Mouse (Mus musculus): ENCODE measurements around the gene BC024978. TPM values are rescaled to one million over a fixed set of nuclear protein-coding genes. Genes with fewer than 3 reads are reported as not detected.
A peak's percentile ranks its signal among the peaks of the same experiment; 100 is the strongest.

BC024978 gene
- polyA plus RNA-seq, 2 experiments, result 3.6 to 12.9 TPM

GRCm38 (mm10) chr7:27159882-27160281 is 35.7 kb upstream of the BC024978 start:
- Histone ChIP-seq H3K4me1 (ENCODE audit: control insufficient read depth, insufficient read depth, low read length) (peaks cover 21% of the 10 kb centered on the region), H3K4me3 (replicated peaks; ENCODE audit: low read length) (no peak overlapping the region), H3K9me3 (ENCODE audit: control insufficient read depth, low read length) (no peaks in the 10 kb centered on the region), H3K27me3 (ENCODE audit: control insufficient read depth, insufficient read depth, low read length) (no peaks in the 10 kb centered on the region), H3K4me2 (replicated peaks; ENCODE audit: low read depth, low read length, severe bottlenecking) (no peak overlapping the region), H3K27ac (replicated peaks; ENCODE audit: low read depth, low read length) (no peak overlapping the region), H3K36me3 (ENCODE audit: control insufficient read depth, insufficient read depth, low read length) (peaks cover 70% of the 10 kb centered on the region), H3K9ac (ENCODE audit: low read depth, low read length, severe bottlenecking) (no peak overlapping the region)
- ATAC-seq (ENCODE audit: low FRiP score, low read depth) (peak; percentile 87), DNase-seq (ENCODE audit: low spot score) (peak; percentile 77)
- no peak for TF ChIP-seq POLR2A (IDR thresholded peaks at IDR 0.05; ENCODE audit: borderline replicate concordance, extremely low read depth, insufficient read depth, insufficient read length)
- 12% methylated on average over 8 of the region's 8 CpGs for WGBS

- H3K27ac ChIP-seq (replicated peaks; ENCODE audit: low read depth, low read length), result no peak overlapping the region
- 82% methylated on average over 3 of the region's 3 CpGs for WGBS
- no peak for ATAC-seq (ENCODE audit: low FRiP score, low read depth)
- H3K4me3 ChIP-seq (replicated peaks; ENCODE audit: low read length), result no peak overlapping the region
- no peaks in the 10 kb centered on the region for H3K9me3 ChIP-seq (ENCODE audit: control insufficient read depth, low read length)
- H3K36me3 ChIP-seq (ENCODE audit: control insufficient read depth, insufficient read depth, low read length), result peaks cover 73% of the 10 kb centered on the region
- H3K9ac ChIP-seq (ENCODE audit: low read depth, low read length, severe bottlenecking), result no peak overlapping the region
- H3K4me1 ChIP-seq (ENCODE audit: control insufficient read depth, insufficient read depth, low read length), result peaks cover 29% of the 10 kb centered on the region
- no peaks in the 10 kb centered on the region for H3K27me3 ChIP-seq (ENCODE audit: control insufficient read depth, insufficient read depth, low read length)
- DNase-seq (ENCODE audit: low spot score), result no peak
- no peak for TF ChIP-seq POLR2A (IDR thresholded peaks at IDR 0.05; ENCODE audit: borderline replicate concordance, extremely low read depth, insufficient read depth, insufficient read length)
- H3K4me2 ChIP-seq (replicated peaks; ENCODE audit: low read depth, low read length, severe bottlenecking), result no peak overlapping the region
These were observed 34.7 kb upstream of the BC024978 start for GRCm38 (mm10) chr7:27160921-27161320.

- H3K4me1 ChIP-seq (ENCODE audit: control insufficient read depth, insufficient read depth, low read length), result peaks cover 29% of the 10 kb centered on the region
- H3K27me3 ChIP-seq (ENCODE audit: control insufficient read depth, insufficient read depth, low read length), result no peaks in the 10 kb centered on the region
- H3K9me3 ChIP-seq (ENCODE audit: control insufficient read depth, low read length), result no peaks in the 10 kb centered on the region
- no peak for DNase-seq (ENCODE audit: low spot score)
- no peak for TF ChIP-seq POLR2A (IDR thresholded peaks at IDR 0.05; ENCODE audit: borderline replicate concordance, extremely low read depth, insufficient read depth, insufficient read length)
- ATAC-seq (ENCODE audit: low FRiP score, low read depth), result no peak
- WGBS, result 79% methylated on average over 4 of the region's 4 CpGs
- no peak overlapping the region for H3K27ac ChIP-seq (replicated peaks; ENCODE audit: low read depth, low read length)
- peaks cover 68% of the 10 kb centered on the region for H3K36me3 ChIP-seq (ENCODE audit: control insufficient read depth, insufficient read depth, low read length)
- H3K4me2 ChIP-seq (replicated peaks; ENCODE audit: low read depth, low read length, severe bottlenecking), result no peak overlapping the region
- H3K4me3 ChIP-seq (replicated peaks; ENCODE audit: low read length), result no peak overlapping the region
- no peak overlapping the region for H3K9ac ChIP-seq (ENCODE audit: low read depth, low read length, severe bottlenecking)
These were observed 33.8 kb upstream of the BC024978 start for GRCm38 (mm10) chr7:27161744-27162143.

- 81% methylated on average over 5 of the region's 5 CpGs for WGBS
- H3K36me3 ChIP-seq (ENCODE audit: control insufficient read depth, insufficient read depth, low read length), result peaks cover 60% of the 10 kb centered on the region
These were observed 32.7 kb upstream of the BC024978 start for GRCm38 (mm10) chr7:27162780-27163449.

GRCm38 (mm10) chr7:27163450-27163805 is 32.2 kb upstream of the BC024978 start:
- ATAC-seq (ENCODE audit: low FRiP score, low read depth) (no peak), DNase-seq (ENCODE audit: low spot score) (no peak)
- Histone ChIP-seq H3K36me3 (ENCODE audit: control insufficient read depth, insufficient read depth, low read length) (peaks cover 56% of the 10 kb centered on the region), H3K9ac (ENCODE audit: low read depth, low read length, severe bottlenecking) (0 out of 2 replicates have a peak overlapping the region, but pooled peaks have one; percentile 2), H3K27me3 (ENCODE audit: control insufficient read depth, insufficient read depth, low read length) (no peaks in the 10 kb centered on the region), H3K4me2 (replicated peaks; ENCODE audit: low read depth, low read length, severe bottlenecking) (0 out of 2 replicates have a peak overlapping the region, but pooled peaks have one; percentile 13), H3K9me3 (ENCODE audit: control insufficient read depth, low read length) (no peaks in the 10 kb centered on the region), H3K27ac (replicated peaks; ENCODE audit: low read depth, low read length) (no peak overlapping the region), H3K4me3 (replicated peaks; ENCODE audit: low read length) (no peak overlapping the region), H3K4me1 (ENCODE audit: control insufficient read depth, insufficient read depth, low read length) (peaks cover 29% of the 10 kb centered on the region)
- 78% methylated on average over 5 of the region's 5 CpGs for WGBS
- TF ChIP-seq POLR2A (IDR thresholded peaks at IDR 0.05; ENCODE audit: borderline replicate concordance, extremely low read depth, insufficient read depth, insufficient read length), result no peak

More at GRCm38 (mm10) chr7:27162780-27163449, 32.7 kb upstream of the BC024978 start:
- Histone ChIP-seq H3K27me3 (ENCODE audit: control insufficient read depth, insufficient read depth, low read length) (no peaks in the 10 kb centered on the region), H3K4me3 (replicated peaks; ENCODE audit: low read length) (no peak overlapping the region), H3K27ac (replicated peaks; ENCODE audit: low read depth, low read length) (no peak overlapping the region), H3K4me1 (ENCODE audit: control insufficient read depth, insufficient read depth, low read length) (peaks cover 29% of the 10 kb centered on the region), H3K9me3 (ENCODE audit: control insufficient read depth, low read length) (no peaks in the 10 kb centered on the region), H3K9ac (ENCODE audit: low read depth, low read length, severe bottlenecking) (0 out of 2 replicates have a peak overlapping the region, but pooled peaks have one; percentile 2), H3K4me2 (replicated peaks; ENCODE audit: low read depth, low read length, severe bottlenecking) (no peak overlapping the region)
- no peak for ATAC-seq (ENCODE audit: low FRiP score, low read depth)
- no peak for DNase-seq (ENCODE audit: low spot score)
- no peak for TF ChIP-seq POLR2A (IDR thresholded peaks at IDR 0.05; ENCODE audit: borderline replicate concordance, extremely low read depth, insufficient read depth, insufficient read length)

Measured in limb, embryonic 14.5 days (tissue).